Mouse (Mus musculus) activated CD4-positive, CD25-positive, alpha-beta regulatory T cell, adult 9 weeks (primary cell): ENCODE data around the gene Neurl3. TPM values are rescaled to one million over a fixed set of nuclear protein-coding genes. Genes with fewer than 3 reads are reported as not detected.

Experiments used
- polyA plus RNA-seq: library from polyadenylated mRNA; unstranded; fragments of 100-300 nt; shearing (Covaris generic); gene quantifications from one replicate; pipeline ENCODE4 v1.2.1, GENCODE M21; 2017

The Neurl3 gene
- polyA plus RNA-seq, result 120 TPM

DNA sequence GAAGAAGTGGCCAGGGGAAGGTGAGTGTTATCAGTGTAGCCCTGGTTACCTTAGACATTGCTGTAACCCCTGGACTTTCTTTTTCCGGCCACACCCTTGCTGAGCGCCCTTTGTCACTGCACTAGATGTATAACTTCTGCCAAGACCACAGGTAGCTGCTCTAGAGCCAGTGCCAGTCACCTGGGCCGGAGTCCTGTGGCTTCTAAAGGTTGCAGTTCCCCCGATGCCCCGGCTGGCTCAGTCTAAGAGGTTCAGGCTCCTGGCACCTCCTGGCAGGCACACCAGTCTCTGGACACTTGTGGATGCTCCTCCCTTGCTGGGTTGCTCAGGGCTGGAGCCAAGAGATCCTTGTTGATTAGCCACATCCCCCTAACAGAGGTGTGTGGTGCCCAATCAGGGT lies at the start of gene Neurl3:
Gene Neurl3 (minus strand): TSS at position 225 of the 400 bp plus-strand sequence.

DNA sequence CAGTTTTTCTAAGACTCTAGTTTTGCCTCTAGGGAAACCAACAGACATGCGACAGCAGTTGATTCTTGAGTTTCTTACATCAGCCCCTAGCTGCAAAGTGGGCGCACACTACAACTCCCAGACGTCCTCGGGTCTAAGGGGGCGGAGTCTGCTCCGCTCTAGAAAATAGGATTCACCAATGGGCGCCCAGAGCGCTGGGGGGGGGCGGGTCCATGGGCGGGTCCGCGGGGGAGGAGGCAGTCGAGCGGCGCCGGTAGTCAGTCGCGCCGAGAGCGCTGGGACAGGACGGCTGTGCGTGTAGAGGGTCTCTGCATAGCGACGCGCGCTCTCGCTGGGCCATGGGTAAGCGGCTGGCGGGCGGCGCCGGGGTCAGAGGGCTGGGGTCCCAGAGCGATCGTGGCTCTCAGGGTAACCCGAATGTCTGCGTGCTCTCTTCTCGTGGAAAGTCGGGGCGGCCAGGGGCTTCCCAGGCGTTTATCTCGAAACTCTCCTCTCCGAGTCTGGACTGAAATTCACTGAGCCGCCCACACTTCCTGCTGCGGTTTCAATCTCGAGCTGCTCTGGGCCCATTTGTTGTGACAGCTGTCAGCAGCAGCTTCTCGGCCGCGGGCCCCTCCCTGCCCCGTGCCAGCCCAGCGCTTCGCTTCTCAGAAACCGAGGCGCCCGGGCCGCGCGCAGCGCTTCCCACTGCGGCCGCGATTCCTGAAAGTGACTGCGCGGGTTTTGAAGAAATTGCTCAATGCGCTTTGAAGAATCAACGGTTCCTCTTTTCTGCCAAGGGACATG lies 33.2 kb upstream of the Neurl3 start, which contains the start of gene Arid5a:
Gene Arid5a (plus strand): TSS at position 239 of the 786 bp plus-strand sequence.

DNA sequence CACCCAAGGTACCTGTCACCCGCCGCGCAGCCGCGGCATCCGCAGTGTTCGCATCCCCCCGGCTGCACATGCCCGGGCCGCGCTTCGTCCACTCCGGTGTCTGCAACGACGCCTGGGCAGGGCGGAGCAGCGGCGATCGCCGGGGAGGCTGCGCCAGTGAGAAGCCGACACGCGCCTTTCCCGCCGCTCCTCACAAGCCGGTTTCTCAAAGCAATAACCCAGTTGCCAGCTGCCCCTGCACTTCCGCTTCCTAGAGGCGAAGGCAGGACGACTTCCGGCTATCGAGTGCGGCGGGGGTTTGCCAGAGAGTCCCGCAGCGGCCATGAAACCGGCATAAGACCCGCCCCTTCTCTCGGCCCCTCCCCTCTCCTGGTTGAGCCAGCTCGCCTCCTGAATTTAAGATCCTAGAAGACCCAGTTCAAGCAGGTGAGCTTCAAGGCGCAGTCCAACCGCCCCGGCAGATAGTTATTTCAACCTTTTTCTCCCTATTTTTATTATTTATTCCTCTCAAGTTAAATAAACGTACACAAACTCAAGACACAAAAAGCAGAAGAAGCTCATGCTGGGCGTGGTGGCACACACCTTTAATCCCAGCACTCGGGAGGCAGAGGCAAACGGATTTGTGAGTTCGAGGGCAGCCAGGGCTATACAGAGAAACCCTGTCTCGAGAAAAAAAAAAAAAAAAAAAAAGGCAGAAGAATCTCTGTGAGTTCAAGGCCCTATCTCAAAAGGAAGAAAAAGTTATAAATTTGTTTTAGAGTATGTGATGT lies 30.2 kb downstream of the Neurl3 start, which contains the start of gene Uggt1:
Gene Uggt1 (minus strand): TSS at position 663 of the 770 bp plus-strand sequence.

Other genes starting within 250 kb of the Neurl3 start
- gene Hs6st1, start 206.3 kb downstream of the Neurl3 start, polyA plus RNA-seq, result 1.2 TPM
- gene Uggt1, start 30.0 kb downstream of the Neurl3 start, polyA plus RNA-seq, result 60.4 TPM
- 133 TPM for gene Arid5a, start 33.1 kb upstream of the Neurl3 start, polyA plus RNA-seq
- 62.0 TPM for gene Kansl3, start 94.5 kb upstream of the Neurl3 start, polyA plus RNA-seq
- 2.0 TPM for gene Fer1l5, start 97.6 kb upstream of the Neurl3 start, polyA plus RNA-seq
- 41.8 TPM for gene Lman2l, start 170.6 kb upstream of the Neurl3 start, polyA plus RNA-seq
- gene Cnnm4, start 196.9 kb upstream of the Neurl3 start, polyA plus RNA-seq, result 2.3 TPM
- gene Cnnm3, start 237.2 kb upstream of the Neurl3 start, polyA plus RNA-seq, result 2.4 TPM